Mouse (Mus musculus): Measurements from ENCODE around the gene Rabgap1l. TPM values are rescaled to one million over a fixed set of nuclear protein-coding genes. Genes with fewer than 3 reads are reported as not detected.
A peak's percentile ranks its signal among the peaks of the same experiment; 100 is the strongest.
"Not testable (repeated sequence)": the region's sequence is repeated elsewhere in the genome, so short reads cannot be mapped to it uniquely, and the experiment has no call there.

Rabgap1l gene
- polyA plus RNA-seq, 1 experiment: 65.2 TPM

GRCm38 (mm10) chr1:160298893-160299292 is 494.1 kb downstream of the Rabgap1l start:
- no peak overlapping the region for H3K4me3 ChIP-seq (ENCODE audit: insufficient read depth, low read length)
- TF ChIP-seq CTCF (IDR thresholded peaks at IDR 0.05; ENCODE audit: extremely low read depth, insufficient read depth, low read length) (no peak), POLR2A (IDR thresholded peaks at IDR 0.05; ENCODE audit: extremely low read depth, insufficient read depth, low read length) (no peak)
- peaks cover 2% of the 10 kb centered on the region for H3K4me1 ChIP-seq (ENCODE audit: control insufficient read depth, insufficient read depth, low read length)
- H3K27ac ChIP-seq (ENCODE audit: insufficient read depth, low read length): no peak overlapping the region

DNA sequence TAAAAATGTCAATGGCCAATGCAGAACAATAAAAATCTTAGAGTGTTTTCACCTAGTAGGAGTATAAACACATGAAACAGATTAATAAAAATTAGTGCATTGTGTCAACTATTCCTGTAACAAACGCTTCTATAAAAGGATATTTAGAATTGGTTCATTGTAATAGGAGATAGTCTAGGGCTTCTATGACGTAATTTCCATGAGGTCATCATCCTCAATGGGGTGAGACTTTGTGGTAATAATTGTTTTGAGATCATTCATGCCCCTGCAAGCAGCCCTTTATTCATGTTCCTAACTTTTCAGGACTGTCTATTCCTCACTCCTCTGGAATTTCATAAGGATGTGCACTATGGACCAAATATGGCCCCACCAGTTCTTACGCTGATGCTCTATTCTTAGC is 495.3 kb downstream of the Rabgap1l start:
- peaks cover 3% of the 10 kb centered on the region for H3K4me1 ChIP-seq (ENCODE audit: control insufficient read depth, insufficient read depth, low read length)
- no peak for TF ChIP-seq POLR2A (IDR thresholded peaks at IDR 0.05; ENCODE audit: extremely low read depth, insufficient read depth, low read length)
- TF ChIP-seq CTCF (IDR thresholded peaks at IDR 0.05; ENCODE audit: extremely low read depth, insufficient read depth, low read length): no peak

DNA sequence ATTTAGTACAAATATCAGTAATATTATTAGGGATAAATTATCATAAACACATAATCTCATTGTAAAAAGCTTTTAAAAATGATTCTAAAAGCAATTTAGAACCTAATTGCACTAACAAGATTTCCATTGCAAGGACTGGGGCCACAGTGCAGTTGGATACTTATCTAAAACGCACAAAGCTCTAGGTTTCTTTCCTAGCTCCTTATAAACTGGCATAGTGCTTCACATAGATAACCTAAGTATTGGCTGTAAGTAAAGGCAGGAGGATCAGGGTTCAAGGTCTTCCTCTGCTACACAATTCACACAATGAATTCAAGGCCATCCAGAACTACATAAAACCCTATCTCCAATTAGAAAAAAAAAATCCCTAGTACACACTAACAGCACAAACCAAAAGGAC is 497.7 kb downstream of the Rabgap1l start:
- Histone ChIP-seq H3K27ac (ENCODE audit: insufficient read depth, low read length) (no peak overlapping the region), H3K4me3 (ENCODE audit: insufficient read depth, low read length) (no peak overlapping the region), H3K4me1 (ENCODE audit: control insufficient read depth, insufficient read depth, low read length) (peaks cover 3% of the 10 kb centered on the region)
- TF ChIP-seq POLR2A (IDR thresholded peaks at IDR 0.05; ENCODE audit: extremely low read depth, insufficient read depth, low read length) (no peak), CTCF (IDR thresholded peaks at IDR 0.05; ENCODE audit: extremely low read depth, insufficient read depth, low read length) (no peak)

More for the DNA sequence above, 495.3 kb downstream of the Rabgap1l start:
- Histone ChIP-seq H3K27ac (ENCODE audit: insufficient read depth, low read length) (no peak overlapping the region), H3K4me3 (ENCODE audit: insufficient read depth, low read length) (no peak overlapping the region)

- Histone ChIP-seq H3K4me3 (ENCODE audit: insufficient read depth, low read length) (no peak overlapping the region), H3K4me1 (ENCODE audit: control insufficient read depth, insufficient read depth, low read length) (peaks cover 1% of the 10 kb centered on the region; the same call in 1 of the 2 replicates), H3K27ac (ENCODE audit: insufficient read depth, low read length) (no peak overlapping the region)
- no peak for TF ChIP-seq POLR2A (IDR thresholded peaks at IDR 0.05; ENCODE audit: extremely low read depth, insufficient read depth, low read length)
- no peak for TF ChIP-seq CTCF (IDR thresholded peaks at IDR 0.05; ENCODE audit: extremely low read depth, insufficient read depth, low read length)
Observed at GRCm38 (mm10) chr1:160293488-160293887, 499.5 kb downstream of the Rabgap1l start.

GRCm38 (mm10) chr1:160292058-160292457 is 501.0 kb downstream of the Rabgap1l start:
- Histone ChIP-seq H3K27ac (ENCODE audit: insufficient read depth, low read length) (no peak overlapping the region), H3K4me3 (ENCODE audit: insufficient read depth, low read length) (no peak overlapping the region), H3K4me1 (ENCODE audit: control insufficient read depth, insufficient read depth, low read length) (peaks cover 4% of the 10 kb centered on the region; the same call in 1 of the 2 replicates)
- TF ChIP-seq CTCF (IDR thresholded peaks at IDR 0.05; ENCODE audit: extremely low read depth, insufficient read depth, low read length): no peak
- no peak for TF ChIP-seq POLR2A (IDR thresholded peaks at IDR 0.05; ENCODE audit: extremely low read depth, insufficient read depth, low read length)

DNA sequence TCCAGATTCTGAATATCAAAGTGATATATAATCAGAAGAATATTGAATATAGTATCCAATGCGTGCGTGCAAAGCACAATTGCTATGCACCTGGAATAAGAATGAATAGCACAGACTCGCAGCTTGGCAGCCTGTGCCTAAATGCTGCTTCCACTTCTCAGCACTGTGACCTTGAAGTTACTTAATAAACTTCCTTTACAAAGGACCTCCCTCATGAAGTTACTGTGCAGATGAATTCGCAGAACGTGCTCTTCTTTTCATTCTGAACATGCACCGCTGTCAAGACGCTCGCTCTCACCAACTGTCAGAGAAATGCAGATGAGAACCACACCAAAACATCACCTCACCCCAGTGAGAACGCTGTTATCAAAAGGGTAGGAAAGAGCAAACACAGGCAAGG is 502.8 kb downstream of the Rabgap1l start:
- no peak overlapping the region for H3K4me3 ChIP-seq (ENCODE audit: insufficient read depth, low read length)
- TF ChIP-seq POLR2A (IDR thresholded peaks at IDR 0.05; ENCODE audit: extremely low read depth, insufficient read depth, low read length) (no peak), CTCF (IDR thresholded peaks at IDR 0.05; ENCODE audit: extremely low read depth, insufficient read depth, low read length) (no peak)
- no peak overlapping the region for H3K27ac ChIP-seq (ENCODE audit: insufficient read depth, low read length)
- H3K4me1 ChIP-seq (ENCODE audit: control insufficient read depth, insufficient read depth, low read length): peaks cover 7% of the 10 kb centered on the region; the same call in 1 of the 2 replicates

DNA sequence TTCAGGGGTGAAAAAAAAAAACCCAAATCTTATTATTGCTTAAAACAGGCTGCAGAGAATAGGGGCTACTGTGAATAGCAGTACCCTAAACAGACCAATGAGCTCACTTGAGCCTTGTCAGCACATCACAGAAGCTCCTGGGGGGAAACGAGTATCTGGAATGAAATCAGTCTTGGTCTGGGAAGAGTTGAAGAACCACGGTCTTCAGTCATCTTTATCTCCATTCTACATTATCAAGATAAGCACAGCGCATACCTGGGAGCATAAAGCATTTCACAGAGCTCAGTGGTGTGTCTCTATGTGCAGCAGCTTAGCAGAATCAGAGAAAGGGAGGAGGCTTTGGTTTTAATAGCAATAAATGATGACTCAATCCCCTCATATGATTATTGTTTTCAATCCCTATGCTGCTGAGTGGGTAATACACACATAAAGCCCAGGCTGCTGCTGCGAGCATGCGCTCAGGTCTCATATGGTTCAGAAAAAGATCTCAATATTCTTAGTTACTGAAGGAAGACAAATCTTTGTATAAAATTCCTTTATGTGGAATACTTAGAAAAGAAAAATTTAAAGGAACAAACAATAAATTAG is 505.9 kb downstream of the Rabgap1l start:
- Histone ChIP-seq H3K4me3 (ENCODE audit: insufficient read depth, low read length) (no peak overlapping the region), H3K4me1 (ENCODE audit: control insufficient read depth, insufficient read depth, low read length) (peaks cover 9% of the 10 kb centered on the region), H3K27ac (ENCODE audit: insufficient read depth, low read length) (peak overlapping the region; percentile 88; the same call in 1 of the 2 replicates)
- TF ChIP-seq CTCF (IDR thresholded peaks at IDR 0.05; ENCODE audit: extremely low read depth, insufficient read depth, low read length) (no peak), POLR2A (IDR thresholded peaks at IDR 0.05; ENCODE audit: extremely low read depth, insufficient read depth, low read length) (no peak)

DNA sequence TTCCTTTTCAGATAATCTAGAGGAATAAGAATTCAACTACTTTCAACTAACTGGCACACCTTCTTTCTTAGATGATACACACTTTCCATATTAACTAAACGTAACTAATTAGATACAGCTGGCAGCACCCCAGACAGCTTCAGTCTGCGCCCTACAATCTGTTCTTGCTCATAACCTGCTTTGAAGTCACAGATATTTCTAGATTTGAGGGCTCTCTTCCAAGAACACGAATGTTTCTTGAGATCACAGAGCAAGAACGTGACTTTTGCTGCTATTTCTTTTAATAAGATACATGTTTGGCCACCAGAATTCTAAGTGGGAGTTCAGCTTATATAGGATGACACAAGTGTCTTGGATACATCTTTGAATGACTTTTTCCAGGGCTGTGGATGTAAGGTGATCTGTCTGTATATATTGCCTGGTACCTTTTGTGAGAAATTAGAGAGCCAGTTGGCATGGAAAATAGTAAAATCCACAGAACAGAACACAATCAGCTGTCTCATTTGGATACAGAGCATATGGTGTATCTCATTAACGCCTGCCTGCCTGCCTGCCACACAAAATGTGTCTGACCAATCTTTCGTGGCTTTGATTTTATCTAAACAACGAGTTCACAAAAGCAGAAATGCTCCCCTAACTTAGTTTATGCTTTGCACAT is 506.5 kb downstream of the Rabgap1l start:
- peaks cover 9% of the 10 kb centered on the region for H3K4me1 ChIP-seq (ENCODE audit: control insufficient read depth, insufficient read depth, low read length)
- peak overlapping the region; percentile 88; the same call in 1 of the 2 replicates for H3K27ac ChIP-seq (ENCODE audit: insufficient read depth, low read length)
- TF ChIP-seq POLR2A (IDR thresholded peaks at IDR 0.05; ENCODE audit: extremely low read depth, insufficient read depth, low read length) (no peak), CTCF (IDR thresholded peaks at IDR 0.05; ENCODE audit: extremely low read depth, insufficient read depth, low read length) (no peak)
- no peak overlapping the region for H3K4me3 ChIP-seq (ENCODE audit: insufficient read depth, low read length)

GRCm38 (mm10) chr1:160284241-160284640 is 508.8 kb downstream of the Rabgap1l start:
- TF ChIP-seq CTCF (IDR thresholded peaks at IDR 0.05; ENCODE audit: extremely low read depth, insufficient read depth, low read length) (no peak), POLR2A (IDR thresholded peaks at IDR 0.05; ENCODE audit: extremely low read depth, insufficient read depth, low read length) (no peak)

DNA sequence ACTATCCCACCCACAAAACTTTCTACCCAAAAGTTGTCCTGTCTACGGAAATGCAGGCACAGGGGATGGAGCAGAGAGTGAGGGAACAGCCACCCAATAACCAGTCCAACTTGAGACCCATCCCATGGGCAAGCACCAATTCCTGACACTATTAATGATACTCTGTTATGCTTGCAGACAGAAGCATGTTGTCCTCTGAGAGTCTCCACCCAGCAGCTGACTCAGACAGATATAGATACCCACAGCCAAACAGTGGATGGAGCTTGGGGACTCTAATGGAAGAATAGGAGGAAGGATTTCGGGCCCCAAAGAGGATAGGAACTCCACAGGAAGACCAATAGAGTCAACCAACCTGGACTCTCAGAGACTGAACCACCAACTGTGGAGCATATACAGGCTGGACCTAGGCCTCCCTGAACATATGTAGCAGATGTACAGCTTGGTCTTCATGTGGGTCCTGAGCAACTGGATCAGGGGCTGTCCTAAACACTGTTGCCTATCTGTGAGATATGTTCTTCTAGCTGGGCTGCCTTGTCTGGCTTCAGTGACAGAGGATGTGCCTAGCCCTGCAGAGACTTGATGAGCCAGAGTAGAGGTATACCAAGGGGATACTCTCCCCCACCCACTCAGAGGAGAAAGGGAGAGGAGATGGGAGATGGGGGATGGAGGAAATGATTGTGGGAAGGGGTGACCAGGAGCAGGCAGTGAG is 510.7 kb downstream of the Rabgap1l start:
- peaks cover 15% of the 10 kb centered on the region for H3K4me1 ChIP-seq (ENCODE audit: control insufficient read depth, insufficient read depth, low read length)
- H3K27ac ChIP-seq (ENCODE audit: insufficient read depth, low read length): not testable (repeated sequence)

More at GRCm38 (mm10) chr1:160284241-160284640, 508.8 kb downstream of the Rabgap1l start:
- Histone ChIP-seq H3K4me3 (ENCODE audit: insufficient read depth, low read length) (no peak overlapping the region), H3K4me1 (ENCODE audit: control insufficient read depth, insufficient read depth, low read length) (peaks cover 10% of the 10 kb centered on the region), H3K27ac (ENCODE audit: insufficient read depth, low read length) (no peak overlapping the region)

More for the DNA sequence above, 510.7 kb downstream of the Rabgap1l start:
- H3K4me3 ChIP-seq (ENCODE audit: insufficient read depth, low read length): not testable (repeated sequence)

Data from cortical plate, adult 2 months (tissue).